Mouse (Mus musculus): Measurements from ENCODE around the gene Alpi. TPM values are rescaled to one million over a fixed set of nuclear protein-coding genes. Genes with fewer than 3 reads are reported as not detected.

The Alpi gene
- not detected in 2 replicates for polyA plus RNA-seq (2012)

DNA sequence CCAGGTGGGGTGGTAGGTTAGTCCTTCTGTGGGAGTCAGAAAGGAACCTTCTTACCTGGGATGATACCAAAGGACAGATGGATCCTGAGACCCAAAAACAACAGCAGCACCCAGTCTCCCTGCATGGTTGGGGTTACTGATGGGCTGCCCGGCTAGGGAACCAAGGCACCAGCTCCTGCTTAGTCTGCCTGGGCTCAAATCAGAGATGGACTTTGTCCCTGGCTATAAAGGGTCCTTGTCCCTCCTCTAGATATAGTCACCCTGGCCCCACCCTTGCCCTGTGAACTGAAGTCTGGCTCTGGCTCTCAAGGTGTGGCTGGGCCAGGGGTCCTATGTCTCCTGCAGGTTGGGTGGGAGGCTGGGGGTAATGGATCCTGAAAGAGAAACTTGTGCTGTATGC is at the start of gene Alpi:
Gene Alpi, minus strand, starts transcription at position 196 of the 400 bp plus-strand sequence.
- no peaks in the 10 kb centered on the region for H3K36me3 ChIP-seq (ENCODE audit: control insufficient read depth)
- no peak for TF ChIP-seq GATA1 (IDR thresholded peaks at IDR 0.05; ENCODE audit: low read length)
- no peak for TF ChIP-seq TAL1 (IDR thresholded peaks at IDR 0.05; ENCODE audit: low read length)
- peaks cover 2% of the 10 kb centered on the region for H3K4me1 ChIP-seq (ENCODE audit: control insufficient read depth)
- H3K4me3 ChIP-seq (replicated peaks) = no peak within 1 kb of the TSS
- no peaks in the 10 kb centered on the region for H3K9me3 ChIP-seq (ENCODE audit: control insufficient read depth, low read length)
- H3K27me3 ChIP-seq (ENCODE audit: control insufficient read depth) = no peaks in the 10 kb centered on the region

DNA sequence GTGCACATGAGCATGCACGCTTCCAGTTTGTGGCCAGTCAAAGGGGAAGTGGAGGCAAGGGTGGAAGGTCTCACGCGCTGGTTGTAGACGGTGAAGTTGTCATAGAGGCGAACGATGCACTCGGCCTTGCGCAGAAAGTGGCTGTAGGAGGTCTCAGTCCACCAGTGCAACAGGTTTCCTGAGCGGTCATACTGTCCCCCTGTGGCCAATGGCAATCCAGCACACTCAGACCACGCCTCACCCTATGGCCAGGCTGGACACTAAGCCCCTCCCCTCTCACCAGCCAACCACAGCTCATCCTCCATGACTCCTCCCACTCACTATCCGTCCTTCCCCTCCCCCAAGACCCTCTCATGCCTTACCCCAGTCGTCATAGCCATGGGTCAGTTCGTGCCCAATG is 48.0 kb upstream of the Alpi start:
- no peak for TF ChIP-seq GATA1 (IDR thresholded peaks at IDR 0.05; ENCODE audit: low read length)
- no peak for TF ChIP-seq TAL1 (IDR thresholded peaks at IDR 0.05; ENCODE audit: low read length)
- H3K9me3 ChIP-seq (ENCODE audit: control insufficient read depth, low read length) = no peaks in the 10 kb centered on the region
- H3K4me1 ChIP-seq (ENCODE audit: control insufficient read depth) = no peaks in the 10 kb centered on the region; the same call in 1 of the 2 replicates
- peaks cover 36% of the 10 kb centered on the region for H3K27me3 ChIP-seq (ENCODE audit: control insufficient read depth)
- H3K36me3 ChIP-seq (ENCODE audit: control insufficient read depth) = no peaks in the 10 kb centered on the region
- H3K4me3 ChIP-seq (replicated peaks) = no peak overlapping the region

DNA sequence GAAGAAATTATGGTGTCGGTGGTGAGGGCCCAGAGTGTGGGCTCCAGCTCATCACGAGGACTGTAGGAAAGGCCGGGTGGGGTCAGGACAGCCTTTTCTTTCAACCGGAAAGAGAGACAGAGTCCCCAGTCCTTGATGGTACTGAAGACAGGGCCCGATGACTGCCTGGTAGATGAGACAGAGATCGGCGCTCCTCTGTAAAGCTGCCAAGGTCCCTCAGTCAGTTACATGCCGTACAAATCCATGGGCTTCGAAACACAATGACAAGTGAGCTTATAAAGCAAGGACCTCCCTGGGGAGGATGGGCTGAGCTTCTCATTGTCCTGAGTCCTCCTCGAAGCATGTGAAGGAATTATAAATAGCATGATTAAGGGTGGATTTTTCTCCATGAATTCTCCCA is 41.7 kb upstream of the Alpi start:
- Histone ChIP-seq H3K27me3 (ENCODE audit: control insufficient read depth) (no peaks in the 10 kb centered on the region), H3K4me3 (replicated peaks) (no peak overlapping the region), H3K9me3 (ENCODE audit: control insufficient read depth, low read length) (0 out of 2 replicates have a peak, but pooled peaks cover 3% of the 10 kb centered on the region), H3K36me3 (ENCODE audit: control insufficient read depth) (no peaks in the 10 kb centered on the region), H3K4me1 (ENCODE audit: control insufficient read depth) (no peaks in the 10 kb centered on the region)
- TF ChIP-seq GATA1 (IDR thresholded peaks at IDR 0.05; ENCODE audit: low read length) (no peak), TAL1 (IDR thresholded peaks at IDR 0.05; ENCODE audit: low read length) (no peak)

DNA sequence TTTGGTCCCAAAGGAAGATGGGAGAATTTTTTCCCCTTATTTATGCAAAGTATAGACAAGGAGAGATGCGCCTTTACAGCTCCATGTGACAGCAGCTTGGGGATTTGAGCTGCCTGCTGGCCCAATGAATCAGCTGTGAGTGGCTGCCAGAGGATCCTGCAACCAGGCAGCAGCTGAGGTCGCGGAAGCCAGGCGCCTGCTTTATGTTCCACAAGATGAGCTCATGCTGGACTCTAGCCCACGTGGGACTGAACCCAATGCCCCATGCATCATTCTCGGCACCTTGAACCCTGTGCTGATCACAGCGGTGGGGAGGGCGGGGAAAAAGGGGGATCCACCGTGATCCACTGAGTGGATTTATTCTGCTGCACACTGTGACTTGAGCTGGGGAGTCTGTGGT is 41.0 kb upstream of the Alpi start:
- TF ChIP-seq TAL1 (IDR thresholded peaks at IDR 0.05; ENCODE audit: low read length) (no peak), GATA1 (IDR thresholded peaks at IDR 0.05; ENCODE audit: low read length) (no peak)

DNA sequence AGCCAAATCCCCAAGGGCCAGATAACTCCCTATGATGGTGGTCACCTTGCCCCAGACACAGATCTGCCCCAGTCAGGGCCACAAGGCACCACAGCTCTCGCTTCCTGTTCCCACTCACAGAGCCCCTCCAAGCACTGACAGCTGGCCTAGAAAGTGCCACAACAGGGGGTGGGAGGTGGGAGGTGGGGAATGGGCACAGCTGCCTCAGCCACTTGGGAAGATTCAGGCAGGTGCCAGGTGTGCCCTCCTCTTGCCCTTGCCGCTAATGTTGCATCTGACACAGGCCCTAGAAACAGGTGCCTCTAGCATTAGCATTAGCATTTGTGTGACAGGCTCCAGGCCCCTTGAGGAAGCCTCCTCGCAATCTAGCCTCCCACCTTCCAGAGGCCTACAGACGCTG is 40.1 kb upstream of the Alpi start:
- Histone ChIP-seq H3K27me3 (ENCODE audit: control insufficient read depth) (no peaks in the 10 kb centered on the region), H3K9me3 (ENCODE audit: control insufficient read depth, low read length) (0 out of 2 replicates have a peak, but pooled peaks cover 3% of the 10 kb centered on the region), H3K4me3 (replicated peaks) (no peak overlapping the region), H3K4me1 (ENCODE audit: control insufficient read depth) (no peaks in the 10 kb centered on the region), H3K36me3 (ENCODE audit: control insufficient read depth) (no peaks in the 10 kb centered on the region)
- TF ChIP-seq GATA1 (IDR thresholded peaks at IDR 0.05; ENCODE audit: low read length) (no peak), TAL1 (IDR thresholded peaks at IDR 0.05; ENCODE audit: low read length) (no peak)

More for the DNA sequence above, 41.0 kb upstream of the Alpi start:
- Histone ChIP-seq H3K4me3 (replicated peaks) (no peak overlapping the region), H3K9me3 (ENCODE audit: control insufficient read depth, low read length) (0 out of 2 replicates have a peak, but pooled peaks cover 3% of the 10 kb centered on the region), H3K36me3 (ENCODE audit: control insufficient read depth) (no peaks in the 10 kb centered on the region), H3K27me3 (ENCODE audit: control insufficient read depth) (no peaks in the 10 kb centered on the region), H3K4me1 (ENCODE audit: control insufficient read depth) (no peaks in the 10 kb centered on the region)

DNA sequence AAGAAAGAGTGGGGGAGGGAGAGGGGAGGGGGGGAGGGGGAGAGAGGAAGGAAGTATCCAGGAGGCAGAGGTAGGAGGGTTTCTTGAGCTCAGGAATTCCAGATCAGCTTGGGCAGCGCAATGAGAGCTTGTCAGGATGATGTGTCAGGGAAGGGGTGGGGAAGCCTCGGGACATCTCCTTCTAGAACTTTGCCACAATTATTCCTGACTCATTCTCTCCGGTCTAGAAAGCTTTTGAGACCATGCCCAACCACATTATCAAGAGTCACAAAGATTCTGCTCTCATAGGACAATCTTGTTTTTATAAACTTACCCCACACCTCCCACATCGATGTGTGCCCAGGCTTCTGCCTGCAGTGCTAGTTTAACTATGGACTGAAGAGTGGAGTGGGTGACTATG is 30.4 kb upstream of the Alpi start:
- Histone ChIP-seq H3K4me1 (ENCODE audit: control insufficient read depth) (no peaks in the 10 kb centered on the region), H3K27me3 (ENCODE audit: control insufficient read depth) (peaks cover 22% of the 10 kb centered on the region), H3K36me3 (ENCODE audit: control insufficient read depth) (no peaks in the 10 kb centered on the region), H3K4me3 (replicated peaks) (no peak overlapping the region), H3K9me3 (ENCODE audit: control insufficient read depth, low read length) (no peaks in the 10 kb centered on the region)
- TF ChIP-seq GATA1 (IDR thresholded peaks at IDR 0.05; ENCODE audit: low read length) = no peak
- TF ChIP-seq TAL1 (IDR thresholded peaks at IDR 0.05; ENCODE audit: low read length) = no peak

DNA sequence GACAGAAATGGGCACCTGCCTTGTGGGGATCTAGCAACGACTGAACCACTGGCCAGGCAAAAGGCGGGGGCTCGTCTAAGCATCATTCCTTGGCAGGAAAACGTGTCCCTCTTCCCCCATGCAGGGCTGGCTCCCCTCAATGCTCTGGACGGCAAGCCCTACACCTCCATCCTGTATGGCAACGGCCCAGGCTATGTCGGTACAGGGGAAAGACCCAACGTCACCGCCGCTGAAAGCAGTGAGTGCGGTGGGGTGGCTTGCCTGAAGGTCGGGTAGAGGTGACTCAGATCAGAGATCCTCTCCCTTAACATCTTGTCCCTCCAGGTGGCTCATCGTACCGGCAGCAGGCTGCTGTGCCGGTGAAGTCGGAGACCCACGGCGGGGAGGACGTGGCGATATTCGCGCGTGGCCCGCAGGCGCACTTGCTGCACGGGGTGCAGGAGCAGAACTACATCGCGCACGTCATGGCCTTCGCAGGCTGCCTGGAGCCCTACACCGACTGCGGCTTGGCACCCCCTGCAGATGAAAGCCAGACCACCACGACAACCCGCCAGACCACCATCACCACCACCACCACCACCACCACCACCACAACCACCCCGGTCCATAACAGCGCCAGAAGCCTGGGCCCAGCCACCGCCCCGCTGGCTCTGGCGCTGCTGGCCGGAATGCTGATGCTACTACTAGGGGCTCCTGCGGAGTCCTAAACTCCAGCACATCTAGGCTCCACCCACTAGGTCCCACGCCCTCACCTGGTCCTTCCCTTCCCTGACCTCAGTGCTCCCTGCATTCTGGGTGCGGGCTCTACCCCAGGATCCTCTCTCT is 26.0 kb upstream of the Alpi start:
- no peaks in the 10 kb centered on the region for H3K9me3 ChIP-seq (ENCODE audit: control insufficient read depth, low read length)
- H3K4me1 ChIP-seq (ENCODE audit: control insufficient read depth) = no peaks in the 10 kb centered on the region
- H3K27me3 ChIP-seq (ENCODE audit: control insufficient read depth) = peaks cover 28% of the 10 kb centered on the region
- H3K36me3 ChIP-seq (ENCODE audit: control insufficient read depth) = no peaks in the 10 kb centered on the region
- no peak for TF ChIP-seq TAL1 (IDR thresholded peaks at IDR 0.05; ENCODE audit: low read length)
- no peak for TF ChIP-seq GATA1 (IDR thresholded peaks at IDR 0.05; ENCODE audit: low read length)
- H3K4me3 ChIP-seq (replicated peaks) = no peak overlapping the region

DNA sequence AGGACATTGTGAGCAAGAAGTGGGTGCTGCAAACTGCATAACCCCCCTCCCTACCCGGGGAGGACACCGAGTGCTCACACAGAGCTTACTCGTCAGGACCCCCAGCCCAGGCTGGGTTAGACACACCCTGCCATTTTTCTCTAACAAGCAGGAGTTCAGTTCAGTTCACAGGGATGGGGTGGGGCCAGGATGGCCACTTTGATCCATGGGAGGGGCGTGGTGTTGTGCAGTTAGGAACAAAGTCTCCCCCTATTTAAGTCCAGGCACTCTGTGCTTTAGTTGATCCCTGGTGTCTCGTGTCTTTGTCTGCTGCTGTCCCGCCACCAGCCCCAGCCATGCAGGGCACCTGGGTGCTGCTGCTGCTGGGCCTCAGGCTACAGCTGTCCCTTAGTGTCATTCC is 23.3 kb upstream of the Alpi start, which contains the start of gene Akp3:
Gene Akp3, plus strand, starts transcription at position 301 of the 400 bp plus-strand sequence.
- peaks cover 28% of the 10 kb centered on the region for H3K27me3 ChIP-seq (ENCODE audit: control insufficient read depth)
- no peaks in the 10 kb centered on the region for H3K36me3 ChIP-seq (ENCODE audit: control insufficient read depth)
- H3K9me3 ChIP-seq (ENCODE audit: control insufficient read depth, low read length) = no peaks in the 10 kb centered on the region
- no peaks in the 10 kb centered on the region for H3K4me1 ChIP-seq (ENCODE audit: control insufficient read depth)
- TF ChIP-seq GATA1 (IDR thresholded peaks at IDR 0.05; ENCODE audit: low read length) (no peak), TAL1 (IDR thresholded peaks at IDR 0.05; ENCODE audit: low read length) (no peak)
- no peak within 1 kb of the TSS for H3K4me3 ChIP-seq (replicated peaks)

DNA sequence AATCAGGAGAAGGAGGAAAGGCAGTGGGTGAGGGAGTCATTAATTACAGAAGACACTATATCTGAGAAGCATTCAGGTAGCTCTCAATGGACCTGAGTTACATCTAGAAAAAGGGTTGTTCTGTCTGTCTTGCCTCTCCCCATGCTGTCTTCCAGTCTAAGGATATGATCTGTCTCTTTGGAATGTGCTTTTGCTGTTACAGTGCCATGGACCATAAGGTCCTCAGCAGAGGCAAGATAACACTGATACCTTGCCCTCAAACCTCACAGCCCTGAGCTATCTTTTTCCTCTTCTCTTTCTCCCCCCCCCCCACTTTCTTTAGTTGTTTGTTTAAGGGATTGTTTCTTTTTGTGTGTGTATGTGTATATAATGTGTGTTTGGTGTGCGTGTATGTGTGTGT is 13.4 kb upstream of the Alpi start:
- H3K27me3 ChIP-seq (ENCODE audit: control insufficient read depth) = no peaks in the 10 kb centered on the region
- no peaks in the 10 kb centered on the region for H3K4me1 ChIP-seq (ENCODE audit: control insufficient read depth)
- H3K36me3 ChIP-seq (ENCODE audit: control insufficient read depth) = no peaks in the 10 kb centered on the region
- no peaks in the 10 kb centered on the region for H3K9me3 ChIP-seq (ENCODE audit: control insufficient read depth, low read length)
- TF ChIP-seq TAL1 (IDR thresholded peaks at IDR 0.05; ENCODE audit: low read length) (no peak), GATA1 (IDR thresholded peaks at IDR 0.05; ENCODE audit: low read length) (no peak)
- no peak overlapping the region for H3K4me3 ChIP-seq (replicated peaks)
